Mouse (Mus musculus): Measurements from ENCODE around the gene Gm21983. TPM values are rescaled to one million over a fixed set of nuclear protein-coding genes. Genes with fewer than 3 reads are reported as not detected.

Gm21983 gene
- polyA plus RNA-seq, 2 experiments = 0.62 to 5.2 TPM

DNA sequence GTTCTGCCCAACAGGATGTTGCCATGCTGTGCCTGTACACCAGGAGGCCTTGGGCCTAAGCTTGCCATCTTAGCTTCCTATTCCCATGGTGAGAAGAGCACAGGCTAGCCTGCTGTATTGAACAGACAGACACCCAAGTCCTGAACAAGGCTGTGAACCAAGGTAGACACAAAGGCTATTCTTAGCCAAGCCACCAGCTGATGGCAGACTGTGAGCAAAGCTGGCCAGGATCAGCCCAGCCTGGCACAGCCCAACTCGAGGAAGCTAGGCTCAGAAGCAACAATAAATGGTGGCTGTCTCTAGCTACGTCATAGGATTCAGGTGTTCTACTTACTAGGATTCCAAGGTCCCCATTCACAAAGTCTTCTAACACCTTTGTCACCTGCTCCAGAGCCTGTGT, 31.7 kb upstream of the Gm21983 start:
- Histone ChIP-seq H3K4me1 (ENCODE audit: control insufficient read depth, insufficient read depth, low read length) (no peaks in the 10 kb centered on the region), H3K36me3 (ENCODE audit: control insufficient read depth, insufficient read depth, low read length) (peaks cover 91% of the 10 kb centered on the region), H3K9ac (ENCODE audit: low read depth, low read length, severe bottlenecking) (no peak overlapping the region), H3K4me2 (replicated peaks; ENCODE audit: low read depth, low read length, severe bottlenecking) (no peak overlapping the region), H3K9me3 (ENCODE audit: control insufficient read depth, low read length) (no peaks in the 10 kb centered on the region), H3K27ac (replicated peaks; ENCODE audit: low read depth, low read length) (no peak overlapping the region), H3K4me3 (replicated peaks; ENCODE audit: low read length) (no peak overlapping the region), H3K27me3 (ENCODE audit: control insufficient read depth, insufficient read depth, low read length) (no peaks in the 10 kb centered on the region)
- no peak for TF ChIP-seq POLR2A (IDR thresholded peaks at IDR 0.05; ENCODE audit: borderline replicate concordance, extremely low read depth, insufficient read depth, insufficient read length)
- WGBS = 89% methylated on average over 2 of the region's 2 CpGs
- ATAC-seq (ENCODE audit: low FRiP score, low read depth) (no peak), DNase-seq (ENCODE audit: low spot score) (no peak)

DNA sequence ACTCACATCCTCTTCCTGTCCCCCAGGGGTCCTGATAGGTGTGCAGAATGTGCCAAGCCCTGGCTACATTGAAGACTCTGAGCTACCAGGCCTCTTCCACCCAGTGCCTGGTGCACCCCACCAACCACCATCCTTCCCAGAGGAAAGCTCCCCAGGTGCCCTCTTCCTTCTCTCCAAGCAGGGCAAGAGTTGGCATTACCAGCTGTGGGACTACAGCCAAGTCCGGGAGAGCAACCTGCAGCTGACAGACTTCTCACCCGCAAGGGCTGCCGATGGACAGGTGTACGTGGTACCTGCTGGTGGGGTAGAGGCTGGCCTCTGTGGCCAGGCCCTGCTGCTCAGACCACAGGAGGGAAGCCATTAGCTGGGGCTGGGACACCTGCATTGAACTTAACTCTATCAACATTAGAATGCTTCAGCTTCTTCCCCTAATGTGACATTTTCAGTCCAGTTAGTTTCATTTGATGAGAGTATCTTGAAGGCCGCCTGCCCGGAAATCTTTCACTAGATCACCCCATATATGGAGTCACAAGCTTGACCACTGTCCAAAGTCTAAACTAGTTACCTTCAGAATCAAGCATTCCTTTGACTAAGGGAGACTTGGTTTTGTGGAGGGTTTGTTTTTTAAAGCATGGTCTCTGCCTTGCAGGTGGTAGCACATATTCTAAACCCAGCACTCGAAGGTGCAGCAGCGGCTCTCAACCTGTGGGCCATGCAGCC, 23.0 kb upstream of the Gm21983 start:
- Histone ChIP-seq H3K36me3 (ENCODE audit: control insufficient read depth, insufficient read depth, low read length) (peaks cover 51% of the 10 kb centered on the region), H3K9me3 (ENCODE audit: control insufficient read depth, low read length) (no peaks in the 10 kb centered on the region), H3K4me3 (replicated peaks; ENCODE audit: low read length) (no peak overlapping the region), H3K4me2 (replicated peaks; ENCODE audit: low read depth, low read length, severe bottlenecking) (no peak overlapping the region), H3K27ac (replicated peaks; ENCODE audit: low read depth, low read length) (no peak overlapping the region), H3K9ac (ENCODE audit: low read depth, low read length, severe bottlenecking) (no peak overlapping the region), H3K27me3 (ENCODE audit: control insufficient read depth, insufficient read depth, low read length) (no peaks in the 10 kb centered on the region), H3K4me1 (ENCODE audit: control insufficient read depth, insufficient read depth, low read length) (no peaks in the 10 kb centered on the region)
- TF ChIP-seq POLR2A (IDR thresholded peaks at IDR 0.05; ENCODE audit: borderline replicate concordance, extremely low read depth, insufficient read depth, insufficient read length) = no peak
- DNase-seq (ENCODE audit: low spot score) (no peak), ATAC-seq (ENCODE audit: low FRiP score, low read depth) (no peak)
- WGBS = 97% methylated on average over 8 of the region's 8 CpGs

DNA sequence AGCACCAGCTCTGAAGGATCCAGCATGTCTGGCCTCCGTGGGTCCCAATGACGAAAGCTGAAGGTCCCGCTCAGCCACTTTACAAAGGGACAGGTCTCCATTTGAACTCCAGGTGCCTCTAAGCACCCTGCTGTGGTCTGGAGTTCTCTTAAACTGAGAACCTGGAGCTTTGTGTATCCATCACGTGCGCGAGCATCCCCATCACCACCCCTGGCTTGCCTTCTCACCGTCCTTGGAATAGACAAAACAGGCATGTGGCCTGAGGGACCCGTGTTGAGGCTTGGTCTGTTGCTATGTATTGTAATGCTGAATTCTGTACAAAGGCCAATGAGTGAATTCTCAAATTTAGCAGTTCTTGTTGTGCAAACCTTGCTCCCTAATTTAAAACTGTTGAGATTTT, 17.9 kb upstream of the Gm21983 start:
- no peak for TF ChIP-seq POLR2A (IDR thresholded peaks at IDR 0.05; ENCODE audit: borderline replicate concordance, extremely low read depth, insufficient read depth, insufficient read length)
- H3K4me3 ChIP-seq (replicated peaks; ENCODE audit: low read length) = no peak overlapping the region
- ATAC-seq (ENCODE audit: low FRiP score, low read depth) (no peak), DNase-seq (ENCODE audit: low spot score) (no peak)
- no peaks in the 10 kb centered on the region for H3K27me3 ChIP-seq (ENCODE audit: control insufficient read depth, insufficient read depth, low read length)
- no peak overlapping the region for H3K4me2 ChIP-seq (replicated peaks; ENCODE audit: low read depth, low read length, severe bottlenecking)
- H3K4me1 ChIP-seq (ENCODE audit: control insufficient read depth, insufficient read depth, low read length) = peaks cover 14% of the 10 kb centered on the region
- no peak overlapping the region for H3K9ac ChIP-seq (ENCODE audit: low read depth, low read length, severe bottlenecking)
- no peaks in the 10 kb centered on the region for H3K9me3 ChIP-seq (ENCODE audit: control insufficient read depth, low read length)
- WGBS = 93% methylated on average over 8 of the region's 8 CpGs
- peaks cover 27% of the 10 kb centered on the region for H3K36me3 ChIP-seq (ENCODE audit: control insufficient read depth, insufficient read depth, low read length)
- H3K27ac ChIP-seq (replicated peaks; ENCODE audit: low read depth, low read length) = no peak overlapping the region

DNA sequence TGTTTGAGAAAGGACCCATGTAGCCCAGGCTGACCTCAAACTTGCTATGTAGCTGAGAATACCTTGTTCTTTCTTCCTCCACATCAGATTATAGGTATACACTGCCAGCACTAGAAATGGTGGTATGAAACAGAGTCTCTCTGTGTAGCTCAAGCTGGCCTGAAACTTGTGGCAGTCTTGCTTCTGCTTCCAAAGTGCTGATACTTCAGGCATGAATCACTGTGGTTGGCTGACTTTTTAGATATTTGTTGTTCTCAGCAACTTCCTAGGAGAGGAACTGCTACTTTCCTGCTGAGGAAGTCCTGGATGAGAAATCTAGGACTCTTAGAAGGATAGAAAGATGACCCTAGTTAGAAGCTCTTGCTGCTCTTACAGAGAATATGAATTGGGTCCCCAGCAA, 17.5 kb upstream of the Gm21983 start:
- ATAC-seq (ENCODE audit: low FRiP score, low read depth) = no peak

DNA sequence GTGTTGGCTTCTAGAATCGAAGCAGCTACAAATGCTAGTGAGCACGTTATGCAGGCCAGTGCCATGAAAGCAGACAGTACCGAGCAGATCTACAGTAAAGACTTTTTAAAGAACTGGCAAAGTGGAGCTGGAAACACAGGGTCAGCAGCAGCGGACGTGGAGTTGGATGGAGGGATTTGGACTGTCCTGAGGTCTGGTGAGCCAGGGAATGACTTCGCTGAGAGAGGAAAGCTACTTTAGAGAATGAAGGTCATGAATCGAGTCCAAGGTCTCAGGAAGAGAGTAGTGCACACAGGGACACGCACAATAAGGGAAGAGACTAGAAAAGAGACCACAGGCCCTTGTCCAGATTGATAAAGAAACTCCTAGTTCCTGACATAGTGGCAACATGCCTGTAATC, 16.7 kb upstream of the Gm21983 start:
- no peak overlapping the region for H3K9ac ChIP-seq (ENCODE audit: low read depth, low read length, severe bottlenecking)
- H3K36me3 ChIP-seq (ENCODE audit: control insufficient read depth, insufficient read depth, low read length) = peaks cover 34% of the 10 kb centered on the region
- H3K27me3 ChIP-seq (ENCODE audit: control insufficient read depth, insufficient read depth, low read length) = no peaks in the 10 kb centered on the region
- TF ChIP-seq POLR2A (IDR thresholded peaks at IDR 0.05; ENCODE audit: borderline replicate concordance, extremely low read depth, insufficient read depth, insufficient read length) = no peak
- no peak overlapping the region for H3K4me2 ChIP-seq (replicated peaks; ENCODE audit: low read depth, low read length, severe bottlenecking)
- DNase-seq (ENCODE audit: low spot score) = no peak
- no peak overlapping the region for H3K27ac ChIP-seq (replicated peaks; ENCODE audit: low read depth, low read length)
- WGBS = 91% methylated on average over 8 of the region's 8 CpGs
- H3K4me3 ChIP-seq (replicated peaks; ENCODE audit: low read length) = no peak overlapping the region
- H3K4me1 ChIP-seq (ENCODE audit: control insufficient read depth, insufficient read depth, low read length) = peaks cover 16% of the 10 kb centered on the region
- no peaks in the 10 kb centered on the region for H3K9me3 ChIP-seq (ENCODE audit: control insufficient read depth, low read length)
- ATAC-seq (ENCODE audit: low FRiP score, low read depth) = no peak

More for the DNA sequence above, 17.5 kb upstream of the Gm21983 start:
- no peak for DNase-seq (ENCODE audit: low spot score)
- Histone ChIP-seq H3K9me3 (ENCODE audit: control insufficient read depth, low read length) (no peaks in the 10 kb centered on the region), H3K4me1 (ENCODE audit: control insufficient read depth, insufficient read depth, low read length) (peaks cover 16% of the 10 kb centered on the region), H3K36me3 (ENCODE audit: control insufficient read depth, insufficient read depth, low read length) (peaks cover 31% of the 10 kb centered on the region), H3K27ac (replicated peaks; ENCODE audit: low read depth, low read length) (no peak overlapping the region), H3K4me2 (replicated peaks; ENCODE audit: low read depth, low read length, severe bottlenecking) (no peak overlapping the region), H3K9ac (ENCODE audit: low read depth, low read length, severe bottlenecking) (no peak overlapping the region), H3K27me3 (ENCODE audit: control insufficient read depth, insufficient read depth, low read length) (no peaks in the 10 kb centered on the region), H3K4me3 (replicated peaks; ENCODE audit: low read length) (no peak overlapping the region)
- no peak for TF ChIP-seq POLR2A (IDR thresholded peaks at IDR 0.05; ENCODE audit: borderline replicate concordance, extremely low read depth, insufficient read depth, insufficient read length)

All from limb, embryonic 14.5 days (tissue).